Mouse (Mus musculus): ENCODE results near the gene Sult5a1.

GRCm38 (mm10) chr8:123146390-123146789, 11.7 kb downstream of the Sult5a1 start:
- TF ChIP-seq POLR2A (IDR thresholded peaks at IDR 0.05; ENCODE audit: extremely low read depth, insufficient read depth, low read length) (no peak), CTCF (IDR thresholded peaks at IDR 0.05; ENCODE audit: extremely low read depth, insufficient read depth, low read length) (no peak)
